Mouse (Mus musculus): ENCODE measurements around the gene Stac3. TPM values are rescaled to one million over a fixed set of nuclear protein-coding genes. Genes with fewer than 3 reads are reported as not detected.

Gene Stac3
- polyA plus RNA-seq, 1 experiment from 2014 or later, result 2.0 TPM

DNA sequence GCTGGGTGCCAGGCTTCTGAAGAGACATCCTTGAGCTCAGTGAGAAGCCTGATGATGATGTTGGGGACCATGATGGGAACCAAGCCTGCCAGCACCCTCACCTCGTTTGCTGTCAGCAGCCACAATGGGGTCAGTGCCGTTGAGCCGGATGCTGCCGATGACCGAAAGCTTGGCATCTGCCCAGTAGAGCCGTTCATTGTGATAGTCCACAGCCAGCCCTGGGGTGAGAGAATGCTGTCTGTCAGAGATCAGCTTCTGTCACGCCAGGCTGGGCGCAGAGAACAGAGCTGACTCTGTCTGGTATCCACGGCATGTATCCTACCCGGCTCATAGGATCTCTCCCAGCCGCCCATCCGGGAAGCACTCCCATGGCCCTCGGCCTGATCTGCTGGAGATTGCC, 40.6 kb downstream of the Stac3 start:
- no peaks in the 10 kb centered on the region for H3K9me3 ChIP-seq (ENCODE audit: control insufficient read depth, low read length)
- H3K4me3 ChIP-seq (ENCODE audit: low read length), result no peak overlapping the region
- WGBS, result 48% methylated on average over 13 of the region's 13 CpGs
- ATAC-seq, result 0 out of 2 replicates have a peak, but pooled peaks have one; percentile 13
- no peak overlapping the region for H3K4me2 ChIP-seq (ENCODE audit: low read length)
- H3K36me3 ChIP-seq (ENCODE audit: control insufficient read depth, insufficient read depth, low read length), result peaks cover 56% of the 10 kb centered on the region
- H3K27ac ChIP-seq (ENCODE audit: low read depth, low read length), result 0 out of 2 replicates have a peak overlapping the region, but pooled peaks have one; percentile 36
- H3K4me1 ChIP-seq (ENCODE audit: control insufficient read depth, insufficient read depth, low read depth, low read length), result peaks cover 12% of the 10 kb centered on the region
- H3K27me3 ChIP-seq (replicated peaks; ENCODE audit: control insufficient read depth, insufficient read depth, low read length), result no peaks in the 10 kb centered on the region
- H3K9ac ChIP-seq (ENCODE audit: low read depth, low read length), result peak overlapping the region; percentile 14; the same call in 1 of the 2 replicates

DNA sequence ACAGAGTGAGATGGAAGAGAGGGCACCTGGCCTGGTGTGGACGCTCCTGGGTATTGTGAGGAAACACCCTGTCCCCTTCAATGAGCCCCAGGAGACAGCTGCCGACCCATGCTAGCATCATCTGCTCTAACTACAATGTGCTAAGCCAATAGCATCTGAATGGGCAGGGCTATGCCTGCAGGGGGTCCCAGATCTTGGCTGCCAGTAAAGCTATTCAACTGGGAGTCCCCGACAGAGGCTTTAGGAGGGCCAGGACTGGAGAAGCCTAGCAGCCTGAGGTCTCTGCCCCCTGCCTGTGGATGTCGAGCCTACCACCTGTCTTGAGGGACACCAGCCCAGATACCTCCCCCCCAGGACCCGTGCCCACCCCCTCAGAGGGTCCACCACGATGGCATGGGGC, 41.2 kb downstream of the Stac3 start:
- Histone ChIP-seq H3K9me3 (ENCODE audit: control insufficient read depth, low read length) (no peaks in the 10 kb centered on the region), H3K9ac (ENCODE audit: low read depth, low read length) (no peak overlapping the region; the same call in 1 of the 2 replicates), H3K4me1 (ENCODE audit: control insufficient read depth, insufficient read depth, low read depth, low read length) (peaks cover 9% of the 10 kb centered on the region), H3K27me3 (replicated peaks; ENCODE audit: control insufficient read depth, insufficient read depth, low read length) (no peaks in the 10 kb centered on the region), H3K36me3 (ENCODE audit: control insufficient read depth, insufficient read depth, low read length) (peaks cover 58% of the 10 kb centered on the region), H3K4me3 (ENCODE audit: low read length) (no peak overlapping the region), H3K27ac (ENCODE audit: low read depth, low read length) (peak overlapping the region; percentile 36; the same call in 1 of the 2 replicates), H3K4me2 (ENCODE audit: low read length) (no peak overlapping the region)
- WGBS, result 21% methylated on average over 6 of the region's 6 CpGs
- ATAC-seq, result no peak

GRCm38 (mm10) chr10:127543916-127544315, 42.4 kb downstream of the Stac3 start:
- peaks cover 8% of the 10 kb centered on the region; the same call in 1 of the 2 replicates for H3K4me1 ChIP-seq (ENCODE audit: control insufficient read depth, insufficient read depth, low read depth, low read length)
- ATAC-seq, result no peak
- no peaks in the 10 kb centered on the region for H3K27me3 ChIP-seq (replicated peaks; ENCODE audit: control insufficient read depth, insufficient read depth, low read length)
- H3K9ac ChIP-seq (ENCODE audit: low read depth, low read length), result no peak overlapping the region
- H3K9me3 ChIP-seq (ENCODE audit: control insufficient read depth, low read length), result no peaks in the 10 kb centered on the region
- H3K36me3 ChIP-seq (ENCODE audit: control insufficient read depth, insufficient read depth, low read length), result peaks cover 66% of the 10 kb centered on the region
- no peak overlapping the region for H3K4me3 ChIP-seq (ENCODE audit: low read length)
- no peak overlapping the region for H3K4me2 ChIP-seq (ENCODE audit: low read length)
- 79% methylated on average over 3 of the region's 3 CpGs for WGBS
- H3K27ac ChIP-seq (ENCODE audit: low read depth, low read length), result no peak overlapping the region

- H3K4me2 ChIP-seq (ENCODE audit: low read length), result no peak overlapping the region
- H3K9me3 ChIP-seq (ENCODE audit: control insufficient read depth, low read length), result no peaks in the 10 kb centered on the region
- H3K27me3 ChIP-seq (replicated peaks; ENCODE audit: control insufficient read depth, insufficient read depth, low read length), result no peaks in the 10 kb centered on the region
- no peak overlapping the region for H3K9ac ChIP-seq (ENCODE audit: low read depth, low read length)
- H3K27ac ChIP-seq (ENCODE audit: low read depth, low read length), result no peak overlapping the region
- peaks cover 68% of the 10 kb centered on the region for H3K36me3 ChIP-seq (ENCODE audit: control insufficient read depth, insufficient read depth, low read length)
- H3K4me3 ChIP-seq (ENCODE audit: low read length), result no peak overlapping the region
- H3K4me1 ChIP-seq (ENCODE audit: control insufficient read depth, insufficient read depth, low read depth, low read length), result peaks cover 8% of the 10 kb centered on the region; the same call in 1 of the 2 replicates
- ATAC-seq, result no peak
- 93% methylated on average over 20 of the region's 20 CpGs for WGBS
Measured at GRCm38 (mm10) chr10:127544375-127544774, 42.9 kb downstream of the Stac3 start.

GRCm38 (mm10) chr10:127546505-127546904, 45.0 kb downstream of the Stac3 start:
- Histone ChIP-seq H3K27ac (ENCODE audit: low read depth, low read length) (no peak overlapping the region), H3K4me3 (ENCODE audit: low read length) (no peak overlapping the region), H3K4me2 (ENCODE audit: low read length) (no peak overlapping the region), H3K4me1 (ENCODE audit: control insufficient read depth, insufficient read depth, low read depth, low read length) (peaks cover 8% of the 10 kb centered on the region; the same call in 1 of the 2 replicates), H3K36me3 (ENCODE audit: control insufficient read depth, insufficient read depth, low read length) (peaks cover 71% of the 10 kb centered on the region), H3K9ac (ENCODE audit: low read depth, low read length) (no peak overlapping the region), H3K9me3 (ENCODE audit: control insufficient read depth, low read length) (no peaks in the 10 kb centered on the region), H3K27me3 (replicated peaks; ENCODE audit: control insufficient read depth, insufficient read depth, low read length) (no peaks in the 10 kb centered on the region)
- ATAC-seq, result no peak
- 93% methylated on average over 7 of the region's 7 CpGs for WGBS

DNA sequence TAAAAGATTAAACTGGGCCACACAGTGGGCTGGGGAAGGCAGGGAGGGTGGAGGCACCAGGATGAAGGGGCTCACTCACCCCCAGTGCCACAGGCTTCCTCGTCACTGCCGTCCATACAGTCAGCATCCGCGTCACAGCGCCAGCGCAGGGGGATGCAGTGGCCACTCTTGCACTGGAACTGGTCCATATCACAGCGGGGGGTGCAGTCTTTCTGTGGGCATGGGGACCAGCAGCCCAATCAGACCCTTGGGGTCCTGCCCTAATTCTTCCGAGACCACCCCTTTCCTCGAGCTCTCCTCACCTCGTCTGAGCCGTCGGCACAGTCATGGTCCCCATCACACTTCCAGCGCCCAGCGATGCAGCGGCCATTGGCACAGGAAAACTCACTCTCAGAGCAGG, 46.8 kb downstream of the Stac3 start:
- Histone ChIP-seq H3K4me3 (ENCODE audit: low read length) (no peak overlapping the region), H3K9ac (ENCODE audit: low read depth, low read length) (no peak overlapping the region), H3K27ac (ENCODE audit: low read depth, low read length) (no peak overlapping the region), H3K9me3 (ENCODE audit: control insufficient read depth, low read length) (no peaks in the 10 kb centered on the region), H3K36me3 (ENCODE audit: control insufficient read depth, insufficient read depth, low read length) (peaks cover 74% of the 10 kb centered on the region), H3K4me1 (ENCODE audit: control insufficient read depth, insufficient read depth, low read depth, low read length) (no peaks in the 10 kb centered on the region), H3K4me2 (ENCODE audit: low read length) (no peak overlapping the region), H3K27me3 (replicated peaks; ENCODE audit: control insufficient read depth, insufficient read depth, low read length) (no peaks in the 10 kb centered on the region)
- WGBS, result 88% methylated on average over 15 of the region's 15 CpGs
- ATAC-seq, result no peak

DNA sequence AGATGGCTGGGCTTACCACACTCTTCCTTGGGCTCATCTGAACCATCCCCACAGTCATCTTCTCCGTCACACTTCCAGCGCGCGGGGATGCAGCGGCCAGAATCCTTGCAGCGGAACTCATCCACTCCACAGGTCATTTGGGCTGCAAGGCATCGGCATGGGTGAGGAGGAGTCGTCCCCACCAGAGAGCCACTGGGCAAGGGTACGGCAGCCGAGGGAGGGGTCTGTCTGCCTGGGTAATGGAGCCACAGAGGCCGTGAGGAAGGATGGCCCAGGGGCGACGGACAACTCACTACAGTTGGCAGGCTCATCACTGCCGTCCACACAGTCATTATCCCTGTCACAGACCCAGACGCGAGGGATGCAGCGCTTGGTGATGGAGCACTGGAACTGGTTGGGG, 48.4 kb downstream of the Stac3 start:
- no peaks in the 10 kb centered on the region for H3K4me1 ChIP-seq (ENCODE audit: control insufficient read depth, insufficient read depth, low read depth, low read length)
- peak overlapping the region; percentile 11; the same call in 1 of the 2 replicates for H3K9ac ChIP-seq (ENCODE audit: low read depth, low read length)
- no peaks in the 10 kb centered on the region for H3K27me3 ChIP-seq (replicated peaks; ENCODE audit: control insufficient read depth, insufficient read depth, low read length)
- no peak for ATAC-seq
- H3K27ac ChIP-seq (ENCODE audit: low read depth, low read length), result no peak overlapping the region
- H3K36me3 ChIP-seq (ENCODE audit: control insufficient read depth, insufficient read depth, low read length), result peaks cover 80% of the 10 kb centered on the region
- H3K9me3 ChIP-seq (ENCODE audit: control insufficient read depth, low read length), result no peaks in the 10 kb centered on the region
- WGBS, result 88% methylated on average over 17 of the region's 17 CpGs
- H3K4me3 ChIP-seq (ENCODE audit: low read length), result no peak overlapping the region
- H3K4me2 ChIP-seq (ENCODE audit: low read length), result no peak overlapping the region

GRCm38 (mm10) chr10:127555703-127556102, 54.2 kb downstream of the Stac3 start:
- H3K27ac ChIP-seq (ENCODE audit: low read depth, low read length), result no peak overlapping the region
- no peaks in the 10 kb centered on the region for H3K4me1 ChIP-seq (ENCODE audit: control insufficient read depth, insufficient read depth, low read depth, low read length)
- ATAC-seq, result no peak; the same call in 1 of the 2 replicates
- no peak overlapping the region for H3K4me2 ChIP-seq (ENCODE audit: low read length)
- H3K27me3 ChIP-seq (replicated peaks; ENCODE audit: control insufficient read depth, insufficient read depth, low read length), result no peaks in the 10 kb centered on the region
- no peak overlapping the region for H3K9ac ChIP-seq (ENCODE audit: low read depth, low read length)
- H3K36me3 ChIP-seq (ENCODE audit: control insufficient read depth, insufficient read depth, low read length), result peaks cover 91% of the 10 kb centered on the region
- no peaks in the 10 kb centered on the region for H3K9me3 ChIP-seq (ENCODE audit: control insufficient read depth, low read length)
- 63% methylated on average over 18 of the region's 18 CpGs for WGBS
- no peak overlapping the region for H3K4me3 ChIP-seq (ENCODE audit: low read length)

DNA sequence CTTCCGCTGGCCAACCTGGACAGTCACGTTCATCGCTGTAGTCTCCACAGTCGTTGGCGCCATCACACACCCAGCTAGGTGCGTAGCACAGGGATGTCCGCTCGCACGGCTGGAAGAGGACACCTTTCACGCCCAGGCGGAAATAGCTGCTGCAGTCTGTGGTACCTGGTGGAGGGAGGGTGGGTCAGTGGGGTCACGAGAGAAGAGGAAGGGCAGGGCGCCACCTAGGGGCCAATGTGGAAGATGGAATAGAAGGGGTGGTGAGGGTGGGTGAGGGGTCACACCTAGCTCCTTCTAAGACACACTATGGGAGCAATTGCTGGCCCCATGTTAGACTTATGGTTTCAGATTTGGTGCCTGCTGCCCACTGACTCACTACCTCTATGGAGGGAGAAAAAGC, 55.9 kb downstream of the Stac3 start:
- no peak overlapping the region; the same call in 1 of the 2 replicates for H3K9ac ChIP-seq (ENCODE audit: low read depth, low read length)
- no peaks in the 10 kb centered on the region for H3K9me3 ChIP-seq (ENCODE audit: control insufficient read depth, low read length)
- H3K4me2 ChIP-seq (ENCODE audit: low read length), result no peak overlapping the region
- H3K4me3 ChIP-seq (ENCODE audit: low read length), result no peak overlapping the region
- no peak for ATAC-seq
- peaks cover 93% of the 10 kb centered on the region for H3K36me3 ChIP-seq (ENCODE audit: control insufficient read depth, insufficient read depth, low read length)
- no peak overlapping the region for H3K27ac ChIP-seq (ENCODE audit: low read depth, low read length)
- no peaks in the 10 kb centered on the region for H3K27me3 ChIP-seq (replicated peaks; ENCODE audit: control insufficient read depth, insufficient read depth, low read length)
- no peaks in the 10 kb centered on the region for H3K4me1 ChIP-seq (ENCODE audit: control insufficient read depth, insufficient read depth, low read depth, low read length)
- WGBS, result 89% methylated on average over 13 of the region's 13 CpGs
